Mouse (Mus musculus): ENCODE measurements around the gene Acvr1b. TPM values are rescaled to one million over a fixed set of nuclear protein-coding genes. Genes with fewer than 3 reads are reported as not detected.
A peak's percentile ranks its signal among the peaks of the same experiment; 100 is the strongest.

Acvr1b gene
- total and polyA plus RNA-seq, 3 experiments = 2.7 to 4.8 (median 2.9) TPM

- no peaks in the 10 kb centered on the region for H3K27me3 ChIP-seq (replicated peaks)
- DNase-seq (ENCODE audit: extremely low read depth) = peak; percentile 79
- dilution Hi-C loops (cut with MboI; ENCODE audit: extremely low pct_ligation_motif_present, extremely low pct_unique_long_range_greater_than_20kb, low sequenced_read_pairs) (no loop called here), in situ Hi-C loops (cut with MboI; ENCODE audit: low pct_ligation_motif_present, low pct_unique_long_range_greater_than_20kb, low sequenced_read_pairs) (loop anchor here (5.0 kb wide), 1 partner anchor 40 kb away; no protein-coding TSS in a partner anchor)
- peak overlapping the region; percentile 25 for H3K4me2 ChIP-seq (ENCODE audit: insufficient read depth, low read depth, poor library complexity, severe bottlenecking)
- no peak overlapping the region for H3K27ac ChIP-seq (ENCODE audit: insufficient read depth, low read depth)
- no peak overlapping the region for H3K4me3 ChIP-seq (replicated peaks in 1 of 3; ENCODE audit: low read depth in 2 of 3, low read length in 2 of 3, poor library complexity in 1 of 3)
- H3K4me1 ChIP-seq (ENCODE audit: control insufficient read depth in 1 of 2, insufficient read depth in 2 of 2) = peaks cover 32 to 90% of the 10 kb centered on the region in 2 experiments
- no peaks in the 10 kb centered on the region for H3K9me3 ChIP-seq (replicated peaks; ENCODE audit: low read length)
- no peak overlapping the region for H3K9ac ChIP-seq (ENCODE audit: insufficient read depth, low read depth)
- H3K79me2 ChIP-seq (replicated peaks; ENCODE audit: control insufficient read depth, extremely low read depth, insufficient read depth, poor library complexity, severe bottlenecking) = no peaks in the 10 kb centered on the region
- H3K36me3 ChIP-seq (replicated peaks in 1 of 2; ENCODE audit: control insufficient read depth in 1 of 2, insufficient read depth in 1 of 2, low read length in 1 of 2) = peaks cover 0 to 14% of the 10 kb centered on the region in 2 experiments
- TF ChIP-seq TBP (conservative IDR thresholded peaks at IDR 0.05; ENCODE audit: low read depth, low read length) (0 out of 2 replicates have a peak, but pooled peaks have one; percentile 54), TCF12 (IDR thresholded peaks at IDR 0.05; ENCODE audit: low read depth, low read length) (peak; percentile 48; the same call in 1 of the 2 replicates), MEF2A (IDR thresholded peaks at IDR 0.05; ENCODE audit: borderline replicate concordance, low read depth, low read length) (peak; percentile 95), ELF1 (IDR thresholded peaks at IDR 0.05; ENCODE audit: low read depth, low read length) (no peak), ETS1 (conservative IDR thresholded peaks at IDR 0.05; ENCODE audit: low read depth, low read length) (peak; percentile 27; the same call in 1 of the 2 replicates), ZC3H11A (IDR thresholded peaks at IDR 0.05; ENCODE audit: low read depth, low read length) (no peak), ZNF384 (IDR thresholded peaks at IDR 0.05; ENCODE audit: low read depth, low read length) (no peak), EP300 (IDR thresholded peaks at IDR 0.05; ENCODE audit: low read length) (peak; percentile 59; the same call in 1 of the 2 replicates)
Observed at GRCm38 (mm10) chr15:101147115-101147909, 26.6 kb upstream of the Acvr1b start.

DNA sequence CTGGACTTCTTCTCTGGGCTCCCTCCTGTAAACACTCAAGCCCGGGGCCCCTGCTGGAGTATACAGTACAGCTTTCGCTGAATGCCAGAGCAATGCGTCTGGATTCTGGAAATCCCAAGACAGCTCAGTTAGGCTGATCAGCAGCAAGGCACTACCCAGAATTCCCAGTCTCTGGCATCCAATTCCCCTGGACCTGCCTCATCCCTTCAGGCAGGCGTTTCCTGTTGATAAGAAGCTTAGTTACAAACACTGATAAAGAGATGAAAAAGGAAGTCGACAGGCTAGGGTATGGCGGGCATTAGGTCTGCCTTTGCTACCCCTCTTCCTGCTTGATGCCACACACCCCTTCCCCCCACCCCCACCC, 26.0 kb upstream of the Acvr1b start:
- in situ Hi-C loops (cut with MboI; ENCODE audit: low pct_ligation_motif_present, low pct_unique_long_range_greater_than_20kb, low sequenced_read_pairs) = loop anchor here (5.0 kb wide), 1 partner anchor 39 kb away; no protein-coding TSS in a partner anchor

More for the DNA sequence above, 26.0 kb upstream of the Acvr1b start:
- Histone ChIP-seq H3K9ac (ENCODE audit: insufficient read depth, low read depth) (no peak overlapping the region), H3K9me3 (replicated peaks; ENCODE audit: low read length) (no peaks in the 10 kb centered on the region), H3K79me2 (replicated peaks; ENCODE audit: control insufficient read depth, extremely low read depth, insufficient read depth, poor library complexity, severe bottlenecking) (no peaks in the 10 kb centered on the region), H3K4me3 (replicated peaks in 1 of 3; ENCODE audit: low read depth in 2 of 3, low read length in 2 of 3, poor library complexity in 1 of 3) (no peak overlapping the region), H3K36me3 (replicated peaks in 1 of 2; ENCODE audit: control insufficient read depth in 1 of 2, insufficient read depth in 1 of 2, low read length in 1 of 2) (peaks cover 0 to 10% of the 10 kb centered on the region in 2 experiments), H3K27me3 (replicated peaks) (no peaks in the 10 kb centered on the region), H3K27ac (ENCODE audit: insufficient read depth, low read depth) (no peak overlapping the region), H3K4me2 (ENCODE audit: insufficient read depth, low read depth, poor library complexity, severe bottlenecking) (no peak overlapping the region), H3K4me1 (ENCODE audit: control insufficient read depth in 1 of 2, insufficient read depth in 2 of 2) (peaks cover 32 to 90% of the 10 kb centered on the region in 2 experiments)
- dilution Hi-C loops (cut with MboI; ENCODE audit: extremely low pct_ligation_motif_present, extremely low pct_unique_long_range_greater_than_20kb, low sequenced_read_pairs) = no loop called here
- TF ChIP-seq MYC (IDR thresholded peaks at IDR 0.05; ENCODE audit: low read depth, low read length) (no peak), IRF4 (IDR thresholded peaks at IDR 0.05; ENCODE audit: low read depth, low read length) (no peak), UBTF (IDR thresholded peaks at IDR 0.05; ENCODE audit: low read depth, low read length) (no peak), ZKSCAN1 (IDR thresholded peaks at IDR 0.05; ENCODE audit: borderline replicate concordance, low read depth, low read length) (no peak), TBP (conservative IDR thresholded peaks at IDR 0.05; ENCODE audit: low read depth, low read length) (no peak), CTCF (conservative IDR thresholded peaks at IDR 0.05 in 1 of 2, IDR thresholded peaks at IDR 0.05 in 1 of 2; ENCODE audit: low read depth in 2 of 2, low read length in 2 of 2) (no peak), ELF1 (IDR thresholded peaks at IDR 0.05; ENCODE audit: low read depth, low read length) (no peak), ZC3H11A (IDR thresholded peaks at IDR 0.05; ENCODE audit: low read depth, low read length) (no peak), JUN (IDR thresholded peaks at IDR 0.05; ENCODE audit: insufficient read depth, low read depth, low read length) (no peak), SIN3A (IDR thresholded peaks at IDR 0.05; ENCODE audit: low read length) (no peak), NELFE (IDR thresholded peaks at IDR 0.05; ENCODE audit: low read depth, low read length) (no peak), USF1 (IDR thresholded peaks at IDR 0.05; ENCODE audit: low read depth, low read length) (no peak), RCOR1 (conservative IDR thresholded peaks at IDR 0.05; ENCODE audit: low read depth, low read length) (no peak), POLR2A (IDR thresholded peaks at IDR 0.05; ENCODE audit: low read depth, low read length) (no peak)
- DNase-seq (ENCODE audit: extremely low read depth) = no peak
